Mouse (Mus musculus): ENCODE measurements around the gene Mturn. TPM values are rescaled to one million over a fixed set of nuclear protein-coding genes. Genes with fewer than 3 reads are reported as not detected.

The Mturn gene
- 0.22 and 0.59 TPM in 2 replicates for total RNA-seq (2015)
- total RNA-seq (2017) = 0.37 and 2.4 TPM in 2 replicates

- ATAC-seq (ENCODE audit: poor library complexity, severe bottlenecking) = peak; percentile 88
These were observed at the start of gene Mturn for GRCm38 (mm10) chr6:54680891-54681745. TSS of gene Mturn (plus strand) at chr6:54681624.

DNA sequence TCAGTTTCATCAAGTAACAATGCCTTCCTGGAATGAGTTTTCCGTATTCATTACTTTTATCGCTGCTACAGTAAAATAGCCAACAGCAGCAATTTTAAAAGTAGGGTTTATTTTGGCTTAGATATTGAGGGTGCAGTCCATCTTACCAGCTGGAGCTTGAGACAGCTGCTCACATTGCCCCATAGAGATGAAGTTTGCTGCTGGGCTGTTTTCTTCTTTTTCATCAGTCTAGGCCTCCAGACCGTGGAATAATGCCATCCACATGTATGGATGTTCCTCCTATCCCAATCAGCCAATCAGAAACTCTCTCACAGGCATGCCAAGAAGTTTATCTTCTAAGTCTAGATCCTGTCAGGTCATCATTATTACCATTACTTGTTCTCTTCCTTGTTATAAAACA lies 41.5 kb upstream of the Mturn start:
- ATAC-seq (ENCODE audit: poor library complexity, severe bottlenecking) = no peak

DNA sequence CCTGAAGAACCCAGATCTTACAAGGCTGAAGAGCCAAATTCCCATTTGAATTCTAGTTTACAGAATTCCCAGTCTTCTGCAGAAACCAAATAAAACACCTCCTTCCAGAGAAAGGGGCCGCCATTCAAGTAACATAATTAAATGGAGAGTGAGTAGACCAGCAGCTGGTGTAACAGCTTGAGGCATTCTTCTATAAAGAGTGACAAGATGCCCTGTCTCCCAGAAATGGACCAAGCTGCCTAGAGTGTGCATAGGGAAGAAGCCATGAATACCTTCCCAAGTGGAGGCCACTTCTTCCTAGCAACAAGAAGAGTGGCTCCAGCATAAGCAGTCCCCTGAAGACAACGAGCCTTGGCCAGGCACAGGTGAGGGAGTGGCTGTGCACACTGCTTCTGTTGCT lies 39.5 kb upstream of the Mturn start:
- no peak for ATAC-seq (ENCODE audit: poor library complexity, severe bottlenecking)

DNA sequence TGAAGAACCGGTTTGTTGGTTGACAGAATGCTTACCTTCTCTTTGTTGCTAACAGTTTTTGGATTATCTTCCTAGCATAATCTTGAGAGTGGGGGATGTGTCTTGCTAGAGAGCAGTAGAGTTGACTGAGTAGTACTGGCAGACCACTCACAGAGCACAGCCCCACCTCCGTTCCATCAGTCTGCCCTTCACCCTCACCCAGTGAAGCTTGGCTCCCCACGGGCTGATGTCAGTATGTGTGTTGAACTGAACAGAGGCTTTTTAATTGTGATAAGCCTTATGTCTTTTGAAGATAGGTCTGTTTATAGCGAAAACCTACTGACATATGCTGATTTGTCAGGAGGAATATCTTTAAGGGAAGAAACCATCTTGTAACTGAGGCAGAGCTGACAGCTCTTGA lies 38.2 kb upstream of the Mturn start:
- ATAC-seq (ENCODE audit: poor library complexity, severe bottlenecking) = no peak

GRCm38 (mm10) chr6:54655471-54656095 lies 25.8 kb upstream of the Mturn start:
- no peak for ATAC-seq (ENCODE audit: poor library complexity, severe bottlenecking)

DNA sequence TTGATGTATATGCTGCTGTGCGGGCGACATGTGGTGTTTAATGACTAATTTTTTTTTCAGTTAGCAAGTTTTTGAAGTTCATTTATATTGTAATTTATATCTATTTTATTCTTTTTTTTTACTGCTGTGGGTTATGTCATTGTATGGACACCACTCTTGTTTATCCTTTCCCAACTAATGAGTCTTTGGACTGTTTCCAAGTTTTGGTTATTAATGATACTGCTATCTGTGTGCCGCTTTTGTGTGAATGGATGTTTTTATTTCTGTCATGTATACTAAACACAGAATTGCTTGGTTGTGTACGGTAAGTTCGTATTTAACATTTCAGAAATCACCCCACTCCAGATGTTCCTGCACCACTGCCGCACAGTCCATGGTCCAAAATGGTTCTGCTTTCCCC lies 23.6 kb upstream of the Mturn start:
- no peak for ATAC-seq (ENCODE audit: poor library complexity, severe bottlenecking)

GRCm38 (mm10) chr6:54669868-54670267 lies 11.6 kb upstream of the Mturn start:
- ATAC-seq (ENCODE audit: poor library complexity, severe bottlenecking) = no peak

- ATAC-seq (ENCODE audit: poor library complexity, severe bottlenecking) = no peak
These were observed 8.5 kb upstream of the Mturn start for GRCm38 (mm10) chr6:54672901-54673300.

- no peak for ATAC-seq (ENCODE audit: poor library complexity, severe bottlenecking)
These were observed 1.7 kb upstream of the Mturn start for GRCm38 (mm10) chr6:54679686-54680085.

DNA sequence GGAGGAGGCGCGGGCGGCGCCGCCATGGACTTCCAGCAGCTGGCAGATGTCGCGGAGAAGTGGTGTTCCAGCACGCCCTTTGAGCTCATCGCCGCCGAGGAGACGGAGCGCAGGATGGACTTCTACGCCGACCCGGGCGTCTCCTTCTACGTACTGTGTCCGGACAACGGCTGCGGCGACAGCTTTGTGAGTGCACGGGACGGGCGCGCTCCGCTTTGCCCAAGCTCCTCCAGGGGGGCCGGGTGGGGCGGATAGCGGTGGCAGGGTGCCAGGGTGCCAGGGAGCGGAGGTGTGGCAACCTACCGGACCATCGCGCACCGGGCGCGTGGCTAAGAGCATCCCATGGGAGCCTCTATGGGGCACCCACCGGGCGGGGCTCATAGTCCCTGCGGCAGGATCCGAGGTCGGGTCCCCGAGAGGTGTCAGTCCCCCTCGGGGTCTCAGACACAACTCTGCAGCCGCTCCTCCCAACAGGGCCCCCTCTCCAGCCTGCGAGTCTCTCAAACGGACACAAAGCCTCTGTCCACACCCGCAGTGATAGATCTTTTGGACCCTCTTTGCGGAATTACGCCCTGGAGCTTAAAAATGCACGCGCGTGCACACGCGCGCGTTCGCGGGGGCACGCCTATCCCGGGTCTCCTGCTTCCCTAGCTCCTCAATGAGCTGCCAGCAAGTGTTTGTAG lies 463 bp downstream of the Mturn start:
- peak; percentile 43 for ATAC-seq (ENCODE audit: poor library complexity, severe bottlenecking)

GRCm38 (mm10) chr6:54684085-54684484 lies 2.7 kb downstream of the Mturn start:
- ATAC-seq (ENCODE audit: poor library complexity, severe bottlenecking) = no peak

DNA sequence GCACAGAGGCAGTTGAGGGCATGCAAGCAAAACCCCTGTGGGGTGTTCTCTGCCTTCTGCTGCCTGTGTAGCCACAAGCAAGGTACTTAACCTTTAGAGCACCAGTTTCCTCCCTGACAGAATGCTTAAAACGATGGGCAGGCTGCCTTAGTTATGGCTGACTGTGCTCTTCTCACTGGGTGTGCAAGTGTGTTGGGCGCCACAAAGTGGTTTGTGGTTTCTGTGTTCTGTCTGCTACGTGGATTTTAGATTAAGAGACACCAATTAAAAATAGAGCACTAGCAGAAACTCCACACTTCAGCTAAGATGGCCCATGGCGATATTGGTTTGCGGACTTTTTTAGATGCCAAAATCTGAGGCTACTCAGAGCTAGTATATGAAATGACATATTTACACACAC lies 3.7 kb downstream of the Mturn start:
- ATAC-seq (ENCODE audit: poor library complexity, severe bottlenecking) = no peak

GRCm38 (mm10) chr6:54685716-54686395 lies 4.4 kb downstream of the Mturn start:
- ATAC-seq (ENCODE audit: poor library complexity, severe bottlenecking) = no peak

GRCm38 (mm10) chr6:54686946-54687737 lies 5.7 kb downstream of the Mturn start:
- ATAC-seq (ENCODE audit: poor library complexity, severe bottlenecking) = no peak

DNA sequence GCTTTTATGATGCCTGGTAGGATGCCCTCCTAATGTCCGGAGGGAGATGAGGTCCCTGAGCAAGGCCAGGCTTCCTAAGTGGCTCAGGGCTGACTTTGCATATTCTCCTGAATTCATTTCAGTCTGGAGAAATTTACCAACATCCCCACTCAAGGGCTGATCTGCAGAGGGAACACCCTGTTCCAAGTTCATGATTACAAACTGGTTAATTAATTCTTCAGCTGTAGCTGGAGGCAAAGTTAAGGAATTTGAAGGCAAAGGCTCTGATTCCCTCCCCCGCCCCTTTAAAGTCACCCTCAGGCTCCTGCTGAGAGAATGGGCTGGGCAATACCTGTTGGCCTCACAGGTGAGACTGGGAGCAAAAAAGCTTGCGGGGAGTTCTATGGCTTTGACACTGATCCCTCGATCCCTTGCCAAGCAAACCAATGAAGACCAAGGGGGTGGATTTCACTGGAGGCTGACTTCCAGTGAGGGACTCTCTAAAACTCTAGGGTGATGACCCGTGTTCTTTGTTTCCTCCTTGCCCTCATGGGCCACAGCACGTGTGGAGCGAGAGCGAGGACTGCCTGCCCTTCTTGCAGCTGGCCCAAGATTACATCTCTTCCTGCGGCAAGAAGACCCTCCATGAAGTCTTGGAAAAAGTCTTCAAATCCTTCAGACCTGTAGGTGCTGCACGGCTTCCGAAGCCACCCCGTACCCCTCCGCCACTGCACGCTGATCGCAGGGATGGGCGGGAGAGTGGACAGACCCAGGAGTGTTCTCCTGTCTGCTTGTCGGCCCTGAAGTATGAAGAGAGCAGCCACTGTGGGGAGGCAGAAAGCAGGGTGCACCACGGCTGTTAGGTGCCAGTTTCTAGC lies 7.3 kb downstream of the Mturn start:
- no peak for ATAC-seq (ENCODE audit: poor library complexity, severe bottlenecking)

- no peak for ATAC-seq (ENCODE audit: poor library complexity, severe bottlenecking)
These were observed 8.3 kb downstream of the Mturn start for GRCm38 (mm10) chr6:54689686-54690085.

- ATAC-seq (ENCODE audit: poor library complexity, severe bottlenecking) = no peak
These were observed 9.4 kb downstream of the Mturn start for GRCm38 (mm10) chr6:54690838-54691237.

- no peak for ATAC-seq (ENCODE audit: poor library complexity, severe bottlenecking)
These were observed 10.1 kb downstream of the Mturn start for GRCm38 (mm10) chr6:54691368-54692116.

DNA sequence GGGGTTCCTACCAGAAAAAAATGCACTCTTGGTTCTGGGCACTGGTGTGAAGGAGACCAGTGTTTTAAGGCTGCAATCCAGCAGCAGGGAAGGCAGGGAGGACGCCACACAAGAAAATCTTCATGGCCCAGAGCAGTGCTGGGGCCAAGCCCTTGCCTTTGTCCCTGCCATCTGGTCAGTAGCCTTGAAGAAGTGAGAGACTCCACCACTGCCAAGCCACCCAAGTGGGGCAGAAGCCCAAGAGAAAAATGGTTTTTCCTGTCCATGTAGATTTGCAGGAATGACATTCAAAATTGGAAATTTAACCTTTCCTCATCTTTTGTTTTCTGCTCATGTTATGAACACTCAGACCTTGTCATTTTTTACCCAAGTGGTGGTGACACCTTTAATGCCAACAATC lies 10.8 kb downstream of the Mturn start:
- no peak for ATAC-seq (ENCODE audit: poor library complexity, severe bottlenecking)

Measured in megakaryocyte, adult 5-6 weeks (primary cell).